Mouse (Mus musculus): ENCODE data around the gene Myrip. TPM values are rescaled to one million over a fixed set of nuclear protein-coding genes. Genes with fewer than 3 reads are reported as not detected.
A peak's percentile ranks its signal among the peaks of the same experiment; 100 is the strongest.

Myrip gene
- polyA plus RNA-seq, 1 experiment from 2014 or later: 0.88 TPM

- Histone ChIP-seq H3K9me3 (ENCODE audit: control insufficient read depth, low read length) (no peaks in the 10 kb centered on the region), H3K4me1 (ENCODE audit: control insufficient read depth, insufficient read depth, low read length) (no peaks in the 10 kb centered on the region), H3K27ac (ENCODE audit: low read depth, low read length) (no peak overlapping the region), H3K4me2 (ENCODE audit: low read depth) (no peak overlapping the region), H3K27me3 (ENCODE audit: control insufficient read depth, insufficient read depth, low read length) (no peaks in the 10 kb centered on the region), H3K36me3 (ENCODE audit: control insufficient read depth, insufficient read depth, low read length) (no peaks in the 10 kb centered on the region), H3K9ac (ENCODE audit: low read length) (no peak overlapping the region), H3K4me3 (ENCODE audit: low read depth, low read length) (no peak overlapping the region)
- DNase-seq (ENCODE audit: low spot score) (no peak), ATAC-seq (ENCODE audit: insufficient read depth, low FRiP score, low TSS enrichment) (no peak)
- WGBS: 84% methylated on average over 6 of the region's 6 CpGs
Observed at GRCm38 (mm10) chr9:120358060-120358459, 56.7 kb downstream of the Myrip start.

GRCm38 (mm10) chr9:120360397-120361177 is 59.3 kb downstream of the Myrip start:
- Histone ChIP-seq H3K4me3 (ENCODE audit: low read depth, low read length) (no peak overlapping the region), H3K9me3 (ENCODE audit: control insufficient read depth, low read length) (no peaks in the 10 kb centered on the region), H3K36me3 (ENCODE audit: control insufficient read depth, insufficient read depth, low read length) (no peaks in the 10 kb centered on the region), H3K9ac (ENCODE audit: low read length) (no peak overlapping the region), H3K4me2 (ENCODE audit: low read depth) (no peak overlapping the region), H3K4me1 (ENCODE audit: control insufficient read depth, insufficient read depth, low read length) (no peaks in the 10 kb centered on the region), H3K27me3 (ENCODE audit: control insufficient read depth, insufficient read depth, low read length) (no peaks in the 10 kb centered on the region), H3K27ac (ENCODE audit: low read depth, low read length) (no peak overlapping the region)
- 46% methylated on average over 14 of the region's 14 CpGs for WGBS
- peak; percentile 61; the same call in 1 of the 2 replicates for ATAC-seq (ENCODE audit: insufficient read depth, low FRiP score, low TSS enrichment)
- DNase-seq (ENCODE audit: low spot score): peak; percentile 51

- no peak for DNase-seq (ENCODE audit: low spot score)
- 87% methylated on average over 6 of the region's 6 CpGs for WGBS
- no peaks in the 10 kb centered on the region for H3K36me3 ChIP-seq (ENCODE audit: control insufficient read depth, insufficient read depth, low read length)
- ATAC-seq (ENCODE audit: insufficient read depth, low FRiP score, low TSS enrichment): no peak
- H3K9me3 ChIP-seq (ENCODE audit: control insufficient read depth, low read length): no peaks in the 10 kb centered on the region
- H3K9ac ChIP-seq (ENCODE audit: low read length): no peak overlapping the region
- H3K4me3 ChIP-seq (ENCODE audit: low read depth, low read length): no peak overlapping the region
- H3K4me2 ChIP-seq (ENCODE audit: low read depth): no peak overlapping the region
- H3K4me1 ChIP-seq (ENCODE audit: control insufficient read depth, insufficient read depth, low read length): no peaks in the 10 kb centered on the region
- no peak overlapping the region for H3K27ac ChIP-seq (ENCODE audit: low read depth, low read length)
- H3K27me3 ChIP-seq (ENCODE audit: control insufficient read depth, insufficient read depth, low read length): no peaks in the 10 kb centered on the region
Observed at GRCm38 (mm10) chr9:120361656-120362055, 60.3 kb downstream of the Myrip start.

- Histone ChIP-seq H3K4me3 (ENCODE audit: low read depth, low read length) (no peak overlapping the region), H3K4me1 (ENCODE audit: control insufficient read depth, insufficient read depth, low read length) (no peaks in the 10 kb centered on the region), H3K9ac (ENCODE audit: low read length) (no peak overlapping the region), H3K27me3 (ENCODE audit: control insufficient read depth, insufficient read depth, low read length) (no peaks in the 10 kb centered on the region), H3K9me3 (ENCODE audit: control insufficient read depth, low read length) (no peaks in the 10 kb centered on the region), H3K4me2 (ENCODE audit: low read depth) (no peak overlapping the region), H3K27ac (ENCODE audit: low read depth, low read length) (no peak overlapping the region), H3K36me3 (ENCODE audit: control insufficient read depth, insufficient read depth, low read length) (no peaks in the 10 kb centered on the region)
- no peak for ATAC-seq (ENCODE audit: insufficient read depth, low FRiP score, low TSS enrichment)
- DNase-seq (ENCODE audit: low spot score): no peak
- WGBS: 80% methylated on average over 3 of the region's 3 CpGs
Observed at GRCm38 (mm10) chr9:120362684-120363083, 61.4 kb downstream of the Myrip start.

- H3K27ac ChIP-seq (ENCODE audit: low read depth, low read length): no peak overlapping the region
- no peak overlapping the region for H3K4me3 ChIP-seq (ENCODE audit: low read depth, low read length)
- DNase-seq (ENCODE audit: low spot score): no peak
- no peaks in the 10 kb centered on the region for H3K36me3 ChIP-seq (ENCODE audit: control insufficient read depth, insufficient read depth, low read length)
- H3K9ac ChIP-seq (ENCODE audit: low read length): no peak overlapping the region
- H3K4me2 ChIP-seq (ENCODE audit: low read depth): no peak overlapping the region
- no peaks in the 10 kb centered on the region for H3K27me3 ChIP-seq (ENCODE audit: control insufficient read depth, insufficient read depth, low read length)
- H3K4me1 ChIP-seq (ENCODE audit: control insufficient read depth, insufficient read depth, low read length): no peaks in the 10 kb centered on the region
- ATAC-seq (ENCODE audit: insufficient read depth, low FRiP score, low TSS enrichment): no peak
- WGBS: 91% methylated on average over 19 of the region's 19 CpGs
- H3K9me3 ChIP-seq (ENCODE audit: control insufficient read depth, low read length): no peaks in the 10 kb centered on the region
Observed at GRCm38 (mm10) chr9:120364653-120365283, 63.5 kb downstream of the Myrip start.

- DNase-seq (ENCODE audit: low spot score) (no peak), ATAC-seq (ENCODE audit: insufficient read depth, low FRiP score, low TSS enrichment) (no peak)
- Histone ChIP-seq H3K4me1 (ENCODE audit: control insufficient read depth, insufficient read depth, low read length) (no peaks in the 10 kb centered on the region), H3K4me2 (ENCODE audit: low read depth) (no peak overlapping the region), H3K36me3 (ENCODE audit: control insufficient read depth, insufficient read depth, low read length) (no peaks in the 10 kb centered on the region), H3K9ac (ENCODE audit: low read length) (no peak overlapping the region), H3K9me3 (ENCODE audit: control insufficient read depth, low read length) (no peaks in the 10 kb centered on the region), H3K4me3 (ENCODE audit: low read depth, low read length) (no peak overlapping the region), H3K27me3 (ENCODE audit: control insufficient read depth, insufficient read depth, low read length) (no peaks in the 10 kb centered on the region), H3K27ac (ENCODE audit: low read depth, low read length) (no peak overlapping the region)
- 89% methylated on average over 1 of the region's 1 CpGs for WGBS
Observed at GRCm38 (mm10) chr9:120367526-120367925, 66.2 kb downstream of the Myrip start.

GRCm38 (mm10) chr9:120371633-120372032 is 70.3 kb downstream of the Myrip start:
- DNase-seq (ENCODE audit: low spot score): no peak
- Histone ChIP-seq H3K4me3 (ENCODE audit: low read depth, low read length) (no peak overlapping the region), H3K4me1 (ENCODE audit: control insufficient read depth, insufficient read depth, low read length) (no peaks in the 10 kb centered on the region), H3K9ac (ENCODE audit: low read length) (no peak overlapping the region), H3K27me3 (ENCODE audit: control insufficient read depth, insufficient read depth, low read length) (no peaks in the 10 kb centered on the region), H3K27ac (ENCODE audit: low read depth, low read length) (no peak overlapping the region), H3K4me2 (ENCODE audit: low read depth) (no peak overlapping the region), H3K36me3 (ENCODE audit: control insufficient read depth, insufficient read depth, low read length) (no peaks in the 10 kb centered on the region), H3K9me3 (ENCODE audit: control insufficient read depth, low read length) (no peaks in the 10 kb centered on the region)
- WGBS: 87% methylated on average over 5 of the region's 5 CpGs
- ATAC-seq (ENCODE audit: insufficient read depth, low FRiP score, low TSS enrichment): no peak

GRCm38 (mm10) chr9:120372347-120372746 is 71.0 kb downstream of the Myrip start:
- no peak for DNase-seq (ENCODE audit: low spot score)
- H3K4me1 ChIP-seq (ENCODE audit: control insufficient read depth, insufficient read depth, low read length): no peaks in the 10 kb centered on the region
- no peaks in the 10 kb centered on the region for H3K27me3 ChIP-seq (ENCODE audit: control insufficient read depth, insufficient read depth, low read length)
- no peak overlapping the region for H3K27ac ChIP-seq (ENCODE audit: low read depth, low read length)
- no peaks in the 10 kb centered on the region for H3K36me3 ChIP-seq (ENCODE audit: control insufficient read depth, insufficient read depth, low read length)
- H3K9me3 ChIP-seq (ENCODE audit: control insufficient read depth, low read length): no peaks in the 10 kb centered on the region
- H3K4me2 ChIP-seq (ENCODE audit: low read depth): no peak overlapping the region
- no peak for ATAC-seq (ENCODE audit: insufficient read depth, low FRiP score, low TSS enrichment)
- H3K9ac ChIP-seq (ENCODE audit: low read length): no peak overlapping the region
- no peak overlapping the region for H3K4me3 ChIP-seq (ENCODE audit: low read depth, low read length)
- 89% methylated on average over 6 of the region's 6 CpGs for WGBS

GRCm38 (mm10) chr9:120377726-120378125 is 76.4 kb downstream of the Myrip start:
- Histone ChIP-seq H3K36me3 (ENCODE audit: control insufficient read depth, insufficient read depth, low read length) (no peaks in the 10 kb centered on the region), H3K9me3 (ENCODE audit: control insufficient read depth, low read length) (no peaks in the 10 kb centered on the region), H3K27ac (ENCODE audit: low read depth, low read length) (no peak overlapping the region), H3K4me3 (ENCODE audit: low read depth, low read length) (no peak overlapping the region), H3K9ac (ENCODE audit: low read length) (no peak overlapping the region), H3K27me3 (ENCODE audit: control insufficient read depth, insufficient read depth, low read length) (no peaks in the 10 kb centered on the region), H3K4me2 (ENCODE audit: low read depth) (no peak overlapping the region), H3K4me1 (ENCODE audit: control insufficient read depth, insufficient read depth, low read length) (no peaks in the 10 kb centered on the region)
- 32% methylated on average over 11 of the region's 11 CpGs for whole genome bisulfite sequencing
- DNase-seq (ENCODE audit: low spot score) (peak; percentile 70), ATAC-seq (ENCODE audit: insufficient read depth, low FRiP score, low TSS enrichment) (no peak)
